Mouse (Mus musculus): ENCODE results near the gene Tiam1. TPM values are rescaled to one million over a fixed set of nuclear protein-coding genes. Genes with fewer than 3 reads are reported as not detected.

Tiam1 gene
- total RNA-seq, 2 experiments from 2014 or later, result 58.8 to 64.4 TPM

DNA sequence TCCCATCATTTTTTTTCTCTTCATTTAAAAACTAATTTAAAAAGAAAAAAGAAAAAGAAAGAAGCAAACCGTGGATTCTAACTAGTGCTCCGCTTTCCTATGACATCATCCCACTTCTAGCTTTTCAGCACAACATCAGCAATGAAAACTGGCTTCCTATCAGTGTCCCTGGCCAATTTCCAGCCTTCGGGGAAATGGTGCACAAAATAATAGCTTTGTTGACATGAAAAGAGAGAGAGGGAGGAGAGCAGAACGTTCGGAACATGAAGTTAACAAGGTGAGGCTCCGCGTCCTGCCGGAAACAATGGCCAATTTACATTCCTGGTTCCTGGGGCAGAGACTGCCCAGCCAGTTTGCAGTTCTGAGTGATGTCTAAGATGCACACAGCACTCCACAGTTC is 381.5 kb downstream of the Tiam1 start:
- intact Hi-C loops (cut with DNase I), result loop anchor here (10.0 kb wide), 1 partner anchor 1917 kb away; no protein-coding TSS in a partner anchor
- DNase-seq, result no peak

DNA sequence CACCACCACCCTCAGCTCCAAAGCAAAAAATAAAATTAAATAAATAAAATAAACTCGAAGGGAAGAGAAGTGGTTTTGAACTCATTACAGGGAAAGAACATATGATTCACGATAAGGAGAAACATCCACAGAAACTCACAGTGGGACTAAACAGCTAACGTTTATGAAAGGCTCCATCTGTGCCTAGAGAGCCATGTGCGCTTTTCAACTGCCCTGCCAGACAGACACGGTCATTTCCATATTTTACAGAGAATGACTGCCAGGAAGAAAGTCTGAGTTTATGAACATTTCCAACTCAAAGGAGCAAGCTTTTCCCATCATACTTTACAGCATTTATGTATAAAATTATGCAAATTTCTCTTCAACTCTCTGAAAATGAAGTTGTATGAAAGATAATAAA is 386.2 kb downstream of the Tiam1 start:
- DNase-seq, result peak; percentile 13
- intact Hi-C loops (cut with DNase I), result loop anchor here (10.0 kb wide), 2 partner anchors 233 to 873 kb away; partner anchors contain the start of gene Krtap19-4

DNA sequence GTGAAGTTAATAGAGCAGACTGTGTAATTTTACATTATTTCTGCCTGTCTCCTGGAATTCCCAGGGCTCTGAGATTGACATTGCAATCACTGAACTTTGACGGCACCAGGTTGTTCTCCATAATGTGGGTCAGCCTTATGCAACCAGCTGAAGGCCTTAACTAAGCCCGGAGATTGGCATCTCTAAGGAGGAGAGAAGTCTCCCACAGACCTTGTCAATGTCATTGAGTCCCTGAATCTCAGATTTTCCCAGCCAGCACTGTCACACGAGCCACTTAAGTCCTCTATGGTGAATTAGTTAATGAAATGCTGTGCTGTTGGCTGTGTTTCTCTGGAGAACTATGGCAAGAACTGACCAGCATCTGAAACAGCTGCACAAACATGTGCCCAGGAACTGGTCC is 388.9 kb downstream of the Tiam1 start:
- intact Hi-C loops (cut with DNase I), result loop anchor here (10.0 kb wide), 2 partner anchors 230 to 870 kb away; partner anchors contain the start of gene Krtap19-4

DNA sequence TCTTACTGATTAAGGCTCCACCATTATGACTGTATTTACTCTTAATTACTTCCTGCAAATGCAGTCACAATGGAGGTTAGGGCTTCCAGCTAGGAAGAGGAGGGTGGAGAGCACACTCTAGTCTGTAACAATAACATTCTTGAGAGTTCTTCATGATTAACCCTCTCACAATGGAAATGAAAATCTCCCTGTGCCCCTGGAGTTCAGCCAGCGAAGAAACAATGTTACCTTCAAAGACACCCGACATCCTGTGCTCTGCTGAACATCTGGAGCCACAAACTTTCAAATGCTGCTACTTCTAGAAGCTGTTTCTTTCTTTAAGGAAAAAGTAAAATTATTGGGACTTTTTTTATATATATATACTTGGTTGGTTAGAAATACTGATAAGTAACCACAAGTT is 395.7 kb downstream of the Tiam1 start:
- no peak for DNase-seq
- intact Hi-C loops (cut with DNase I), result no loop called here

More for the DNA sequence above, 388.9 kb downstream of the Tiam1 start:
- DNase-seq, result no peak

DNA sequence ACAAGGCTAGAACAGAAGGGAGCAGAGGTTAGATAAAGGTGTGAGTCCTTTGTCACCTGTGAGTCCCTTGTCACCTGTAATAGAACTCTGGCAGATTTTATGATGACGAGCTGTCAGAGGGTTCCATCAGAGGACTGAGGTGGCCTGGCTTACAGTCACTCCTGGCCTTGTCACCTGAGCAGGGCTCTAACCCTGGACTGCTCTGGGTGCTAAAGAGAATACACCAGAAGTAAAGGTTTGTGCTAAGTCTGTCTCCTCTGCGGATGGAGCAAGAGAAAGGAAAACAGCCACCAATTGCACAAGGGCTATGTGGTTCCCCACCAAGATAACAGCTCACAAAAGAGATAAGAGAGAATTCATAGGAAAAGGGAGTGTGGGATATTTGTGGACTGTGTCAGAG is 404.0 kb downstream of the Tiam1 start:
- no peak for DNase-seq
- intact Hi-C loops (cut with DNase I), result no loop called here

DNA sequence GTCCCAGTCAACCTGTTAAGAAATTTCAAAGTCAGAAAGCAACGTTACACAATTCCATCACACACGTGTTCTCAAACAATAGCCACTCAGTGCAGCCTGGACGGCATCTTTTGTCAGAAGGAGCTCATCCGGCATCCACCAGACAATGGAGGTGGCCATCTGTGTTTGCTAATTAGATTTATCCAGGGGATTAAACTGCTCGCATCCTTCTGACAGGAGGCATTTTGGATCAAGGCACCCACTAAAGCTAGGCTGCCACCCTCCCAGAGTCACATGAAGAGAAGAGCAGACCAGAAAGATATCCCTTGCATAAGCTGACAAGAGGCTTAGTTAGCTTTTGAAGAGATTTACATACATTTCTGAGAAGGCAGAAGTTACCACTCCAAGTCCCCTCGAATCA is 404.6 kb downstream of the Tiam1 start:
- intact Hi-C loops (cut with DNase I), result no loop called here
- DNase-seq, result no peak

Other genes starting within 250 kb of the Tiam1 start
- 100 to 1,000 TPM; 360 to 383 TPM for gene Sod1, start 77.0 kb upstream of the Tiam1 start, total RNA-seq (2021)
- gene Scaf4, start 140.7 kb upstream of the Tiam1 start, total RNA-seq (2021), result 10 to 100 TPM; 59.0 to 69.9 TPM
- 10 to 100 TPM; 12.6 to 15.2 TPM for gene Hunk, start 242.2 kb upstream of the Tiam1 start, total RNA-seq (2021)